Mouse (Mus musculus): ENCODE data around the gene Rfc1. TPM values are rescaled to one million over a fixed set of nuclear protein-coding genes. Genes with fewer than 3 reads are reported as not detected.
"Not testable (repeated sequence)": the region's sequence is repeated elsewhere in the genome, so short reads cannot be mapped to it uniquely, and the experiment has no call there.

The Rfc1 gene
- polyA plus RNA-seq, 1 experiment from 2014 or later = 95.3 TPM

GRCm38 (mm10) chr5:65298167-65298950 lies 37.1 kb downstream of the Rfc1 start:
- ATAC-seq (replicated peaks; ENCODE audit: low FRiP score) = no peak
- Histone ChIP-seq H3K36me3 (peaks cover 79% of the 10 kb centered on the region), H3K4me3 (replicated peaks) (no peak overlapping the region), H3K4me2 (no peak overlapping the region), H3K9me3 (replicated peaks) (no peaks in the 10 kb centered on the region), H3K4me1 (no peaks in the 10 kb centered on the region), H3K9ac (no peak overlapping the region), H3K27me3 (no peaks in the 10 kb centered on the region), H3K27ac (no peak overlapping the region)
- 83% methylated on average over 7 of the region's 7 CpGs for WGBS

- no peak overlapping the region for H3K9ac ChIP-seq
- H3K27ac ChIP-seq = no peak overlapping the region
- 35% methylated on average over 2 of the region's 2 CpGs for WGBS
- H3K36me3 ChIP-seq = peaks cover 88% of the 10 kb centered on the region
- no peaks in the 10 kb centered on the region for H3K27me3 ChIP-seq
- no peak overlapping the region for H3K4me3 ChIP-seq (replicated peaks)
- no peaks in the 10 kb centered on the region for H3K9me3 ChIP-seq (replicated peaks)
- ATAC-seq (replicated peaks; ENCODE audit: low FRiP score) = no peak
- no peaks in the 10 kb centered on the region for H3K4me1 ChIP-seq
- H3K4me2 ChIP-seq = no peak overlapping the region
These were observed 41.2 kb downstream of the Rfc1 start for GRCm38 (mm10) chr5:65294270-65294669.

- H3K27ac ChIP-seq = no peak overlapping the region
- peaks cover 89% of the 10 kb centered on the region for H3K36me3 ChIP-seq
- 92% methylated on average over 6 of the region's 6 CpGs for WGBS
- no peaks in the 10 kb centered on the region for H3K9me3 ChIP-seq (replicated peaks)
- ATAC-seq (replicated peaks; ENCODE audit: low FRiP score) = no peak
- H3K9ac ChIP-seq = no peak overlapping the region
- no peaks in the 10 kb centered on the region for H3K27me3 ChIP-seq
- no peak overlapping the region for H3K4me2 ChIP-seq
- no peaks in the 10 kb centered on the region for H3K4me1 ChIP-seq
- no peak overlapping the region for H3K4me3 ChIP-seq (replicated peaks)
These were observed 41.8 kb downstream of the Rfc1 start for GRCm38 (mm10) chr5:65293627-65294026.

- not testable (repeated sequence) for H3K4me2 ChIP-seq; H3K27ac ChIP-seq; H3K4me3 ChIP-seq (replicated peaks); H3K9ac ChIP-seq; H3K27me3 ChIP-seq; H3K4me1 ChIP-seq; ATAC-seq (replicated peaks; ENCODE audit: low FRiP score); H3K9me3 ChIP-seq (replicated peaks)
- 85% methylated on average over 8 of the region's 8 CpGs for WGBS
- peaks cover 92% of the 10 kb centered on the region for H3K36me3 ChIP-seq
These were observed 46.5 kb downstream of the Rfc1 start for GRCm38 (mm10) chr5:65289009-65289408.

- H3K36me3 ChIP-seq = peaks cover 91% of the 10 kb centered on the region
- H3K27me3 ChIP-seq = no peaks in the 10 kb centered on the region
- no peak overlapping the region for H3K27ac ChIP-seq
- H3K9ac ChIP-seq = no peak overlapping the region
- no peak overlapping the region for H3K4me3 ChIP-seq (replicated peaks)
- no peaks in the 10 kb centered on the region for H3K4me1 ChIP-seq
- 86% methylated on average over 24 of the region's 24 CpGs for WGBS
- no peaks in the 10 kb centered on the region for H3K9me3 ChIP-seq (replicated peaks)
- no peak overlapping the region for H3K4me2 ChIP-seq
- no peak for ATAC-seq (replicated peaks; ENCODE audit: low FRiP score)
These were observed 47.4 kb downstream of the Rfc1 start for GRCm38 (mm10) chr5:65287751-65288701.

GRCm38 (mm10) chr5:65284171-65284570 lies 51.3 kb downstream of the Rfc1 start:
- no peak for ATAC-seq (replicated peaks; ENCODE audit: low FRiP score)
- WGBS = 100% methylated on average over 3 of the region's 3 CpGs
- H3K27ac ChIP-seq = no peak overlapping the region
- no peaks in the 10 kb centered on the region for H3K27me3 ChIP-seq
- no peak overlapping the region for H3K4me3 ChIP-seq (replicated peaks)
- peaks cover 78% of the 10 kb centered on the region for H3K36me3 ChIP-seq
- no peaks in the 10 kb centered on the region for H3K4me1 ChIP-seq
- no peaks in the 10 kb centered on the region for H3K9me3 ChIP-seq (replicated peaks)
- no peak overlapping the region for H3K9ac ChIP-seq
- H3K4me2 ChIP-seq = no peak overlapping the region

GRCm38 (mm10) chr5:65281216-65281615 lies 54.3 kb downstream of the Rfc1 start:
- Histone ChIP-seq H3K4me1 (no peaks in the 10 kb centered on the region), H3K36me3 (peaks cover 78% of the 10 kb centered on the region), H3K4me2 (no peak overlapping the region), H3K9me3 (replicated peaks) (no peaks in the 10 kb centered on the region), H3K27ac (no peak overlapping the region), H3K27me3 (no peaks in the 10 kb centered on the region), H3K4me3 (replicated peaks) (no peak overlapping the region), H3K9ac (no peak overlapping the region)
- WGBS = 98% methylated on average over 3 of the region's 3 CpGs
- ATAC-seq (replicated peaks; ENCODE audit: low FRiP score) = no peak

GRCm38 (mm10) chr5:65279133-65279651 lies 56.3 kb downstream of the Rfc1 start:
- H3K4me1 ChIP-seq = no peaks in the 10 kb centered on the region
- no peak overlapping the region for H3K4me3 ChIP-seq (replicated peaks)
- no peaks in the 10 kb centered on the region for H3K27me3 ChIP-seq
- no peak overlapping the region for H3K27ac ChIP-seq
- H3K36me3 ChIP-seq = peaks cover 76% of the 10 kb centered on the region
- no peak for ATAC-seq (replicated peaks; ENCODE audit: low FRiP score)
- no peak overlapping the region for H3K4me2 ChIP-seq
- 91% methylated on average over 6 of the region's 6 CpGs for WGBS
- H3K9me3 ChIP-seq (replicated peaks) = no peaks in the 10 kb centered on the region
- H3K9ac ChIP-seq = no peak overlapping the region

GRCm38 (mm10) chr5:65273966-65274365 lies 61.5 kb downstream of the Rfc1 start:
- no peaks in the 10 kb centered on the region for H3K4me1 ChIP-seq
- ATAC-seq (replicated peaks; ENCODE audit: low FRiP score) = no peak
- WGBS = 87% methylated on average over 3 of the region's 3 CpGs
- no peak overlapping the region for H3K4me3 ChIP-seq (replicated peaks)
- H3K27ac ChIP-seq = no peak overlapping the region
- no peaks in the 10 kb centered on the region for H3K9me3 ChIP-seq (replicated peaks)
- no peaks in the 10 kb centered on the region for H3K27me3 ChIP-seq
- no peak overlapping the region for H3K9ac ChIP-seq
- no peak overlapping the region for H3K4me2 ChIP-seq
- H3K36me3 ChIP-seq = peaks cover 92% of the 10 kb centered on the region

- H3K27me3 ChIP-seq = no peaks in the 10 kb centered on the region
- no peak for ATAC-seq (replicated peaks; ENCODE audit: low FRiP score)
- H3K27ac ChIP-seq = no peak overlapping the region
- WGBS = 90% methylated on average over 14 of the region's 14 CpGs
- peaks cover 83% of the 10 kb centered on the region for H3K36me3 ChIP-seq
- no peak overlapping the region for H3K4me2 ChIP-seq
- no peaks in the 10 kb centered on the region for H3K9me3 ChIP-seq (replicated peaks)
- H3K4me3 ChIP-seq (replicated peaks) = no peak overlapping the region
- no peaks in the 10 kb centered on the region for H3K4me1 ChIP-seq
- H3K9ac ChIP-seq = no peak overlapping the region
These were observed 77.5 kb downstream of the Rfc1 start for GRCm38 (mm10) chr5:65257910-65258505.

- H3K4me1 ChIP-seq = no peaks in the 10 kb centered on the region
- WGBS = 74% methylated on average over 7 of the region's 7 CpGs
- H3K9ac ChIP-seq = no peak overlapping the region
- H3K9me3 ChIP-seq (replicated peaks) = no peaks in the 10 kb centered on the region
- H3K27ac ChIP-seq = no peak overlapping the region
- no peaks in the 10 kb centered on the region for H3K27me3 ChIP-seq
- ATAC-seq (replicated peaks; ENCODE audit: low FRiP score) = no peak
- H3K36me3 ChIP-seq = peaks cover 33% of the 10 kb centered on the region
- H3K4me3 ChIP-seq (replicated peaks) = no peak overlapping the region
- no peak overlapping the region for H3K4me2 ChIP-seq
These were observed 85.2 kb downstream of the Rfc1 start for GRCm38 (mm10) chr5:65250185-65250855.
